Mouse (Mus musculus) erythroid progenitor cell, adult 5-6 weeks (primary cell): Measurements from ENCODE around the gene Tspan11. TPM values are rescaled to one million over a fixed set of nuclear protein-coding genes. Genes with fewer than 3 reads are reported as not detected.

ENCODE experiments used
- ATAC-seq: replicated peaks from 2 replicates; pipeline ENCODE4 v1.8.0; 2016; ENCODE audit warnings: moderate number of reproducible peaks, mild to moderate bottlenecking, moderate TSS enrichment, inconsistent platforms; ENCODE audit not compliant: poor library complexity, low FRiP score, severe bottlenecking
- total RNA-seq, 2 experiments: library from RNA; stranded (forward) in 1 of 2; stranded (reverse) in 1 of 2; fragments of 150-400 nt in 1 of 2; fragments of 186-747, 209-891 nt in 1 of 2; gene quantifications; 2 replicates each; pipeline versions ENCODE4 v1.2.3 to v1.2.4; 2015 to 2017; ENCODE audit warnings: low replicate concordance in 2 of 2

Tspan11 gene
- not detected in 2 replicates for total RNA-seq (2015; ENCODE audit: low replicate concordance)
- total RNA-seq (2017; ENCODE audit: low replicate concordance): not detected in 2 replicates

DNA sequence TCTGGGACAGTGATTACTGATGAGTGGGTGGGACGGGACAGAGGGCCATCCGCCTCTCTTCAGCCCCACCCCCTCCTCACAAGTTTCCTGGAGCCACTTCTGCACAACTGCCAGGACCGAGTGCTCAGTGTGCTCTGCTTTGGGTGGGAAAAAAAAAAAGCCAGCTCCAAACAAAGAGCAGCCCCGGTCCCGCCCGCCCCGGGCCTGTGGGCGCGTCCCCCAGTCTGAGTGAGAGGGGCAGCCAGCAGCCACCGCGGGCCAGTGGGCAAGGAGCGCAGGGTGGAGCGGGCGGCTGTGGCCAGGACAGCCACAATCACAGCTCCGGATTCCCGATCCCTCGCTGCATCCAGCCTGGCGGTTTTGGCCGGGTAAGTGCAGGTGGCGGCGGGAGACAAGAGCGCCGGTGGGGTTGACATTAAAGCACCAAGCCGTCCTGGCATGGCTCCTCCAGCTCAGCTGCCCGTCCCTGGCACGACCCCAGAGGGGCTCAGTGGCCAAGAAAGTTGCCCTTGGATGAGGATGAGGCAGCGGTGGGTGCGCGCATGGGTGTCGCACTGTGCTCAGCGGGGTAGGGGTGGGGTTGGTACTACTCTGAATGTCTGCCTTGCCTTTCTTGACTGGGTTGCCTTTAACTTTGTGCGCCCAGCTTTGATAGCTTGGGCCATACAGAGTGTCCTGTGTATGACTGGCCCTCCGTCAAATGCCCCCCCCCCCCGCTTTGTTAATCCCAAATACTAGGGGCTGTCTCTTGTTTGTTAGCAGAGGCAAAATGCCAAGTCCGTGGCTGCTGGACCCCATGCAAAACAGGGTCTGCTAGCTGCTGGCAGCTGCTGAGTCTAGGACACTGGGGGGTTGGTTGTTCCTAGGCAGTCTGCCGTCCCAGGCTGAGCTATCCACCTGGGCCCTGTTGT is at the start of gene Tspan11:
Gene Tspan11 (plus strand): TSS at position 79 of the 911 bp plus-strand sequence.
- no peak for ATAC-seq

- no peak for ATAC-seq
Measured at GRCm38 (mm10) chr6:127837910-127838309, 49.5 kb upstream of the Tspan11 start.

GRCm38 (mm10) chr6:127839538-127839937 is 47.9 kb upstream of the Tspan11 start:
- no peak for ATAC-seq

DNA sequence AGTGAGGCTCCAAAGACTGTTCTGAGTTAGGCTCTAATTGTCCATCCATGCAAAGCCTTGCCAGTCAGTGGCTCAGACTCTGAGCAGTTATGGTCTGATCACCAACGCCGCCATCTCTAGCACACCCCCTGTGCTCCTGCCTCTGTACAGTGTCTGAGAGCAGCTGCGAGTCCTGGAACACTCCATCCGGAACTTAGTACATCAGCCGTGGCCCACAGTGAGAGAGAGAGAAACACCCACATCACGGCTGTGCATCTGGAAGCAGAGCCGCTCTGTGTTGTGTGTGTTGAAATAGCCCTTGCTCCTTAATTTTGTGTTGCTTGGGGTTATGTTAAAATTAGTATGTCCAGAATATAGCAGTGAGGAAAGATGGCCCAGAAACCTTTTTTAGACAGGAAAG is 47.2 kb upstream of the Tspan11 start:
- no peak for ATAC-seq

GRCm38 (mm10) chr6:127841326-127841725 is 46.1 kb upstream of the Tspan11 start:
- ATAC-seq: no peak

DNA sequence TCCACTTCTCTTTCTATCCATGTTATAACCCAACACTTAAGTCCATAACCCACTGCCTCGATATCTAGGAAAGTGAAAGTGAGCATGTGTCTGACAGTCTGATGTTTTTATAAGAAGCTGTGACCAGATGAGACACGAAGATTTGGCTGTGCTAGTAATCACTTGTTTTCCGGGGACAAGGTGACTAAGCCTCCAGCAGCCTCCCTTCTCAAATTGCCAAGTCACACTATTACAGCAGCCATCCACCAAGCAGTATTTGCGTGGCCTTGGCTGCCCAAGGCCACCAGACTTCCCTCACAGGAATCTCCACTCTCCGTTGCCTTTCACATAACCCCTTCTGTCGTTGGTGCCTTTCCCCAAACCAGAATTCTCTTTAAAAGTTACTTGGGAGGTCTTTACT is 40.9 kb upstream of the Tspan11 start:
- no peak for ATAC-seq

DNA sequence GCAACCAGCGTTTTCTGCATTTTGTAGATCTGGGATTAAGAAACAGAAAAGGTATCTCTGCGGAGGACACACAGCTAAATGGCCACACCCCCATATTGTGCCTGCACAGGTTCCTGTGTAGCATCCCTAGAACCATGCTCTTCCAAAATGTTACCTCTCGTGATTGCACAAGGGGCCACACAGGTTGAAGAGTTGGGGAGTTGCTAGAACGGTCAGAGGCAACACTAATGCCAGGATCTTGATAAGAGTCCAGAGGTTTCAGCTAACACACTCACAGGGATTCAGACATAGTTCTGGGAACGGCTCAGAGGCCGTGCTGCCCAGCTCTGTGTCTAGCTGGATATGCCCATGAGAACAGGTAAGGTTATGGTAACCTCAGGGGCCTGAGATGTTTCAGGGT is 37.9 kb upstream of the Tspan11 start:
- ATAC-seq: no peak

- no peak for ATAC-seq
Measured at GRCm38 (mm10) chr6:127851611-127852010, 35.8 kb upstream of the Tspan11 start.

GRCm38 (mm10) chr6:127853241-127853640 is 34.1 kb upstream of the Tspan11 start:
- no peak for ATAC-seq

- no peak for ATAC-seq
Measured at GRCm38 (mm10) chr6:127853771-127854687, 33.4 kb upstream of the Tspan11 start.

- no peak for ATAC-seq
Measured at GRCm38 (mm10) chr6:127854688-127855013, 32.7 kb upstream of the Tspan11 start.

DNA sequence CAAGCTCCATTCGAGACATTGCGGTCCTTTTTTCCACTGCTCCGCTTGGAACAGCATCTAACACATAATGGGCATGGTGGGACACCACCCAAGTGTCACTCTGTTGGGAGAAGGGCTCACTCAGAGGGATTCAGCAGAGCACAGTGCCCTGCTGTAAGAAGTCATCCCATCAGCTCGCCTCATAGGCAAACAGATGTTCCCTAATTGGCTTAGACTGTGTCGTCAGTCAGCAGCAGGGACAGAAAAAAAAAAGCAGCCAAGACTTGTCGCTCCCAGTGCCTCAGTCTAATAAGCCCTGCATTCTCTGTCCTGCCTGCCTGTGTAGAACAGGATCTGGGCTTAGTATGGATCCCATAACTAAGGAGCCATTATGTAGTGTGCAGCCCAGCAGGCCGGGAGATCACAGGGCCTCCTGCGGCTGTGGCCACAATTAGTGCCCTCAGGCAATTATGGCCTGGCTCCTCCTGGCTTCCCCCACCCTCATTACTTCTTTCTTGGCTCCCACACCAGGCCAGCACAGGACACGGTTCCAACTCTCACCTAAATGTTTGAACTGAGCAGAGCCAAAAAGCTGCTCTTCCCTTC is 31.6 kb upstream of the Tspan11 start:
- ATAC-seq: no peak

DNA sequence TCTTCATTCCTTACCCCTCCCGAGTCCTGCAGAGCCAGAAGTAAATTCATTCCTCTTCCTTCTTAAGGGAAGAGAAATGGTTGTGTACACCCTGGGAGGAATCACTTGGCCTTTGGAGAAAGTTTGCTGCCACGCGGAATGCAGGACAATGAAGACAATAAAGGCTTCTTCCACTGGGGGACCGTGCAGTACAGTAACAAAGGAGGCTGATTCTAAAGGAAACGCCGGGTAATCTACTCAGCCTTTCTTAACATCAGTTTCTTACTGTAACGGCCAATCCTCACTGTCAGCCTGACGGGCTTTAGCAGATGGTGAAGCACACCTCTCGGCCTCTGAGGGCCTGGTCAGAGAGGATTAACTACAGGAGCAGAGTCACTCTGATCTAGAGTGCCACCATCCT is 25.4 kb upstream of the Tspan11 start:
- ATAC-seq: no peak

GRCm38 (mm10) chr6:127865391-127865790 is 22.0 kb upstream of the Tspan11 start:
- ATAC-seq: no peak

GRCm38 (mm10) chr6:127868546-127868945 is 18.8 kb upstream of the Tspan11 start:
- ATAC-seq: no peak

DNA sequence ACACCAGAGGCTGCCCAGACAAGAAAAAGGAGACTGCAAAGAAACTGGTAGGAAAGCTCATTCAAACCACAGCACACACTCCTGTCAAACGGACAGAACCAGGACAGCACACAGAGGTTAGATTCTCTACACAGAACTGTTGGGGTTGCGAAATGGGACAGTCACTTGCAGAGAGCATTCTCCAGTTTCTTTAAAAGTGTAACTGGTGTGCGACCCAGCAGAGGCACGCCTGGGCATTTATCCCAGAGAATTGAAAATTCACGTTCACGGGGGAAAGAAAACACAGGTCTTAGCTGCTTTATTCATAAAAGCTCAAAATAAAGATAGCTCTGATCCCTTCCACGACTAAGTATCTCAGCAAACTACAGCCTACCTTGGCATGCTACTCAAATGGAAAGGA is 18.3 kb upstream of the Tspan11 start:
- no peak for ATAC-seq

GRCm38 (mm10) chr6:127870345-127871324 is 16.8 kb upstream of the Tspan11 start:
- ATAC-seq: no peak

DNA sequence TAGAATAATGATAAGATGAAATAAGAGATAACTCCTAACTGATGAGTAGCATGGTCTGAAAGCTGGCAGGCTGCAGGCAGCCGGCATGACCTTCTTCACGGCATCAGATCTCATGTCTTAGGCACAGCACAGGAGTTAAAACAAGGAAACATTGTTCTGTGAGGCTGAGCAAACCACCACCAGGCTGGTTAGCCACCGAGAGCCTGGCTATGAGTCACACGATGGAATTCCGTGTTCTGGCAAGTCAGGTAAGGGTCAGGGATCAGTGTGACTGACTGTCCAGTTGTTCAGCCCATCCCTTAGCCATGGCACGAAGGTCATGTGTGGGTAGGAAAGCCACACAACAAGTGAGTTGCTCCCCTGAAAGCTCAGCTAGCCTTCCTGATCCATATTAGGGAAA is 16.0 kb upstream of the Tspan11 start:
- no peak for ATAC-seq

GRCm38 (mm10) chr6:127872581-127872980 is 14.8 kb upstream of the Tspan11 start:
- no peak for ATAC-seq
